Mouse (Mus musculus): ENCODE data around the gene Crebl2. TPM values are rescaled to one million over a fixed set of nuclear protein-coding genes. Genes with fewer than 3 reads are reported as not detected.

Gene Crebl2
- total RNA-seq, 2 experiments from 2014 or later, result 4.1 to 4.7 TPM

GRCm38 (mm10) chr6:134819741-134820140 is 10.2 kb upstream of the Crebl2 start:
- no peak for DNase-seq (ENCODE audit: low spot score in 2 of 2)

DNA sequence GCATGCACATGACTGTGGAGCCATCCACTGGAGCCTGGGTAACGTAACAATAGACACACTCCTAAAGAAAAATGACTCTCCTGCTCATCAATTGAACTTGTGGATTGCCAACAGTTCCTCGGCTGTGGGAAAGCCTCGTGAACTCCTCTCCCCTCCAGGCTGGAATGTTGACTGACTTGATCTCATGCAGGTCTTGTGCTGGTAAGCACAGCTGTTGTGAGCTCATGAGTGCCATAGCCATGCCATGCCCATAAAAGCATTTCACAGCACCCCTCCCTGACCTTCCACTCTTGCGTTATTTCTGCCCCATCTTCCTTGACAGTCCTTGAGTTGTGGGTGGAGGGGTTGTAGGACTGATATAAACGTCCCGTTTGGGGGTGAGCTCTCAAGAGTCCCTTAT is 9.5 kb upstream of the Crebl2 start:
- no peak for DNase-seq (ENCODE audit: low spot score in 2 of 2)

GRCm38 (mm10) chr6:134822844-134823243 is 7.1 kb upstream of the Crebl2 start:
- no peak for DNase-seq (ENCODE audit: low spot score in 2 of 2)

- DNase-seq (ENCODE audit: low spot score in 2 of 2), result no peak
Measured at GRCm38 (mm10) chr6:134830776-134831175, 822 bp downstream of the Crebl2 start.

- no peak for DNase-seq (ENCODE audit: low spot score in 2 of 2)
Measured at GRCm38 (mm10) chr6:134834585-134835251, 4.8 kb downstream of the Crebl2 start.

DNA sequence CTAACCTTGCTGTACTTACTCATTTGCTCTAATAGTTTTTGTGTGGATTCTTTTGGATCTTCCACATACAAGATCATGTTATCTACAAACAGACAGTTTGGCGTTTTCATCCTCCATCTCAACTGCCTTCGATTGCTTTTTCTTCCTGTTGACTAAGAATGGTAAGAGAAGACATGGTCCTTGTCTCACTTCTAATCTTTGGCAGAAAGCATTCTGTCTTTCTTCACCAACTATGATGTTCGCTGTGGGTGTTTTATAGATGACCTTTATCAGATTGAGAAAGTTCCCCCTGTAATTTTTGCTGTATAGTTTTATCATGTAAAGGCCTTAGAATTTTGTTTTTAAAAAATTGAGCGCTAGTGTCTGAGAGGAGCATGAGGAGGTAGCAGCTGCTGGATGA is 8.2 kb downstream of the Crebl2 start:
- DNase-seq (ENCODE audit: low spot score in 2 of 2), result no peak

DNA sequence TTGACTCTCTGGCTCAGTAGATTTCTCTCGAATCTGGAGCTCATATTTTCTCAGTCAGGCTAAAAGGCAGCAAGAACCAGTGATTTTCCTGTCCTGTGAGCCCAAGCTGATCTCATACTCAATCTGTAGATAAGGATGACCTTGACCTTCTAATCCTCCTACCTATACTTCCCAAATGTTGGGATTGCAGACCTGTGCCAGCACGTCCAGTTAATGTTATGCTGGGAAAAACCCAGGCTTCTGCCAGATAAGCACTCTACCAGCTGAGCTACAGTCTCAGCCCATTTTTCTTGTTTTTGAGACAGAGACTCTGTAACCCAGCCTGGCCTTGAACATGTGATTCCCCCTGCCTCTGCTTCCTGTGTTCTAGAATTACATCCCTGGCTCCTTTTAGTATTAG is 10.4 kb downstream of the Crebl2 start:
- DNase-seq (ENCODE audit: low spot score in 2 of 2), result no peak

- no peak for DNase-seq (ENCODE audit: low spot score in 2 of 2)
Measured at GRCm38 (mm10) chr6:134845726-134846125, 15.8 kb downstream of the Crebl2 start.

DNA sequence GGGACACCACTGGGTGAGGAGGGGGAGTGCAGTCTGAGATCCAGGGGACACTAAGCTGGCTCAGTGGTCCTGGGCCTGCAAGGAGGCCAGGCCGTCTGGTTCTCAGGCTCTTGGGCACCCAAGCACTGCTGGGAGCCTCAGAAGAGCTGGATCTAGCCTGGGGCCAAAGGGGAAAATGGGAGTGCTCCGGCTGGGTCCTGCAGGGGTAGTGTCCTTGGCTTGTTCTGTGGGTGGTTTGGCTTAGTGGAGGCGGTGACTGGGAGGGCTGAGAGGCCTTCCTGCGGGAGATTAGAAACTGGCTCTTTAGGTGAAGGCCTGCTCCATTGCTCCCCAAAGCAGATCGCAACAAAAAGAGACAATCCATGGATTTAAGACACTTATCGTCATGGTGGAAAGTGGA is 16.4 kb downstream of the Crebl2 start:
- no peak for DNase-seq (ENCODE audit: low spot score in 2 of 2)

- DNase-seq (ENCODE audit: low spot score in 2 of 2), result no peak
Measured at GRCm38 (mm10) chr6:134847550-134847949, 17.6 kb downstream of the Crebl2 start.

GRCm38 (mm10) chr6:134848197-134848890 is 18.4 kb downstream of the Crebl2 start:
- DNase-seq (ENCODE audit: low spot score in 2 of 2), result no peak

DNA sequence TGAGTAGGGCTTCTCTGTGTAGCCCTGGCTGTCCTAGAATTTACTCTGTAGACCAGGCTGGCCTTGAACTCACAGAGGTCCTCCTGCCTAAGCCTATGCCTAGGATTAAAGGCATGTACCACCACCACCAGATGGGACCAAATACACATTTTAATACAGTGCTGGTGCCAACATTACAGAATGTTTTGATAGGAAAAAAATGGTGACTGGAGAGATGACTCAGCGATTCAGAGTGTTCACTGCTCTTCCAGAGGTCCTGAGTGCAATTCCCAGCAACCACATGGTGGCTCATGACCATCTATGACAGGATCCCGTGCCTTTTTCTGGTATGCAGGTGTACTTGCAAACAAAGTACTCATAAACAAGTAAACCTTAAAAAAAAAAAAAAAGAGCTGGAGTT is 19.5 kb downstream of the Crebl2 start:
- DNase-seq (ENCODE audit: low spot score in 2 of 2), result no peak

- no peak for DNase-seq (ENCODE audit: low spot score in 2 of 2)
Measured at GRCm38 (mm10) chr6:134849985-134850384, 20.0 kb downstream of the Crebl2 start.

- DNase-seq (ENCODE audit: low spot score in 2 of 2), result no peak
Measured at GRCm38 (mm10) chr6:134854782-134855181, 24.8 kb downstream of the Crebl2 start.

GRCm38 (mm10) chr6:134855926-134856325 is 26.0 kb downstream of the Crebl2 start:
- no peak for DNase-seq (ENCODE audit: low spot score in 2 of 2)

GRCm38 (mm10) chr6:134859021-134859420 is 29.1 kb downstream of the Crebl2 start:
- no peak for DNase-seq (ENCODE audit: low spot score in 2 of 2)

GRCm38 (mm10) chr6:134860275-134860674 is 30.3 kb downstream of the Crebl2 start:
- no peak for DNase-seq (ENCODE audit: low spot score in 2 of 2)

DNA sequence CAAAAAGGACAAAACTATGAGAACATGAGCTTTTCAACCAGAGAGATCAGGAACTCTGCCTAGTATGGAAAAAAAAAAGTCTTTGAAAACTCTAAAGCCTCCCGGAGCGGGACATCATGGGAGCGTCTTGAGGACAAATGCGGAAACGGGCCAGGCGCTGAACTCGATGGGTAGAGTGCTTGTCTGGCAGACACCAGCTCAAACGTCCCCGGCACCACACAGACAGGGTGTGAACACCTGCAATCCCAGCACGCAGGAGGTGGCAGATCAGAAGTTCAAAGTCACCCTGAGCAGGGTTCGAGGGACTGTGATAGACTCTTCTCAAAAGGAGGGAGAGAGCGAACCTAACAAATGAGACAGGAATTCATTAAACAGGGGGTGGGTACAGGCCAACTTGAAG is 31.4 kb downstream of the Crebl2 start:
- no peak for DNase-seq (ENCODE audit: low spot score in 2 of 2)

- peak in 1 of 2 experiments; percentile 26 for DNase-seq (ENCODE audit: low spot score in 2 of 2)
Measured at GRCm38 (mm10) chr6:134862671-134863104, 32.7 kb downstream of the Crebl2 start.

GRCm38 (mm10) chr6:134863146-134863545 is 33.2 kb downstream of the Crebl2 start:
- DNase-seq (ENCODE audit: low spot score in 2 of 2), result peak; percentile 93 to 94

GRCm38 (mm10) chr6:134866113-134866512 is 36.2 kb downstream of the Crebl2 start:
- no peak for DNase-seq (ENCODE audit: low spot score in 2 of 2)

DNA sequence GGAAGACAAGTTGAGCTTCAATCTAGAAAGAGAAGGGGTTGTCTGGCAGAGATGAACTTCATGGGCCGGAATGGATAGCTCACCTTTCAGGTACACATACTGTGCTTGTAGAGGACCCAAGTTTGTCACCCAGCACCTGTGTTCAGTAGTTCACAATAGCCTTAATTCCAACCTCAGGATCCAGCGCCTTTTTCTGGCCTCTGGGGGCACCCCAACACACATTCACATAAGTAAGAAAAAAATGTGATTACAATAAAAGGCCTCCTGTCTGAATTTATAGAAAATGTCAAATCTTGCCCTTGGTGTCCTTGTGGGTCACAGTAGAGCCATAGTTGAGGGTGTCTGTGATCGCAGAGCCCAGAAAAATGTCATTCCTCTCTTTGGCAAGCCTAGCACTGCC is 37.4 kb downstream of the Crebl2 start:
- DNase-seq (ENCODE audit: low spot score in 2 of 2), result no peak

DNA sequence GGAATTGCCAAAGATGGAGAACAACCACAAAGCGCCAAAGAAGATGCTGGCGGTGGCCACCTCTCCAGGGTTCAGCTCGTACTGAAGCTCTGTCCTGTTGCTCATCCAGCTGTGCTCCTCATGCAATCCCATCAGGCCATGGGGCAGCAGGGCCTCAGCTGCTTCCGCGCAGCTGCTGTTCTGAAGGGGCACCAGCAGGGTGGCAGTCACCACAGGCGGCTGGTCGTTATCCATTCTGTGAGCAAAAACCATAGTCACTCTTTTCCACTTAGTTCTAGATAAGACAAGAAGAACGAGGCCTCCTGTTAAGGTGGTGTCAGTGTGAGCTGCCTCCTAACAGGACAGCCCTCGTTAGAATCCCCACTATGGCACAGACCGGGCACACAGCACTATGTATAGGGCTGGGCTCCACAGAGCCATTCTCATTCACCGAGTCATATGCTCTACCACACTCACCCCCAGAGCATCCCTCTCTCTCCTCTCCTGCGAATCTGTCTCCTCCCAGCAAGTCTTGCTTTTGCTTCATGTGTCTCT is 40.3 kb downstream of the Crebl2 start:
- no peak for DNase-seq (ENCODE audit: low spot score in 2 of 2)

Data from gastrocnemius, postnatal 4 days (tissue).